Mouse (Mus musculus): ENCODE results near the gene Trpc4ap.

Trpc4ap gene

GRCm38 (mm10) chr2:155637411-155637810 lies 54.8 kb downstream of the Trpc4ap start:
- DNase-seq = no peak

DNA sequence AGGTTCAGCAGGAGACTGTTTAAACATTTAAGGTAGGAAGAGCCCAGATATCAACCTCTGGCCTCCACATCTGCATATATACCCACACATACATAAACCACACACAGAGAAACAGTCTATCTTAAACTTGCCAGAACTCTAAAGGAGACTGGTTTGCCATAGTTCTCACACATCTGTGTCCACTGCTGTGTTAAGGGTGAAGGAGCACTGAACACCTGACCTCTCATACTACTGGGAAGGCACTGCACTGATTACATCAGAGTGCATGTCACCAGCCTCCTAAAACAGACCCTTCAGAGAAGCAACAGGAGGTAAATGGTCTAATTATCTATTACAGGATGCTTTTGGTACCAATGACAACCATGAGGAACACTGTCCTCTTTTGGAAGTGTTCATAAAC lies 55.3 kb downstream of the Trpc4ap start:
- DNase-seq = no peak

- DNase-seq = no peak
Measured at GRCm38 (mm10) chr2:155635961-155636360, 56.2 kb downstream of the Trpc4ap start.

GRCm38 (mm10) chr2:155634562-155634961 lies 57.6 kb downstream of the Trpc4ap start:
- no peak for DNase-seq

DNA sequence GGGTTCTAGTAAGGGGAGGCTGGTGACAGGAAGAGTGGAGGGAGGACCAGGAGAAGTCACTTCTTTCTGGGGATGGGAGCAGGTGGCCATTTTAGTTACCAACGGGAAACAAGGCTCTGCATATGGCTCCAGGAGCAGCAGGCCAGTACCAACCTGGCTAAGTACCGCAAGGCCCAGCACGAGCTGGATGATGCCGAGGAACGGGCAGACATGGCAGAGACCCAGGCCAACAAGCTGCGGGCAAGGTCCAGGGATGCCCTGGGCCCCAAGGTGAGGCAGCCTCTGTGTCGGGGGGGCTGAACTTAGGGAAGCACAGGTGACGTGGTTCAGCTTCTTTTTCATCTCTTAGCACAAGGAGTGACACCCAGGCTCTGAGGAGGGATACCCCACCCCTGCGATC lies 58.5 kb downstream of the Trpc4ap start:
- peak; percentile 51 to 54 for DNase-seq

DNA sequence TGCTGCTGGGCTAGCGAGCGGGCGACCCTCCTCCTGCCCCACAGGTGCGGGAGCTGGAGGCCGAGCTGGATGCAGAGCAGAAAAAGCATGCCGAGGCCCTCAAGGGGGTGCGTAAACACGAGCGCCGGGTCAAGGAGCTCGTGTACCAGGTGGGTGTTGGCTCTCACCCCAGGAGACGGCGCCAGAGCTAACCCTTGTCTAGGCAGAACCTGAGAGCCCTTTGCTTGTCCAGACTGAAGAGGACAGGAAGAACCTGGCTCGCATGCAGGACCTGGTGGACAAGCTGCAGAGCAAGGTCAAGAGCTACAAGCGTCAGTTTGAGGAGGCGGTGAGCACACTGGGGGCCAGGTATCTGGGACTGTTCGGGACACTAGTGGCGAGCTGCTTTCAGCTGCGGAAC lies 59.1 kb downstream of the Trpc4ap start:
- DNase-seq = peak in 1 of 2 experiments; percentile 28

- no peak for DNase-seq
Measured at GRCm38 (mm10) chr2:155632138-155632936, 59.8 kb downstream of the Trpc4ap start.

- DNase-seq = peak in 1 of 2 experiments; percentile 49
Measured at GRCm38 (mm10) chr2:155630590-155631416, 61.4 kb downstream of the Trpc4ap start.

GRCm38 (mm10) chr2:155630153-155630552 lies 62.0 kb downstream of the Trpc4ap start:
- DNase-seq = peak in 1 of 2 experiments; percentile 31

- peak; percentile 71 to 77 for DNase-seq
Measured at GRCm38 (mm10) chr2:155629231-155629661, 62.9 kb downstream of the Trpc4ap start.

GRCm38 (mm10) chr2:155628519-155628918 lies 63.7 kb downstream of the Trpc4ap start:
- no peak for DNase-seq

DNA sequence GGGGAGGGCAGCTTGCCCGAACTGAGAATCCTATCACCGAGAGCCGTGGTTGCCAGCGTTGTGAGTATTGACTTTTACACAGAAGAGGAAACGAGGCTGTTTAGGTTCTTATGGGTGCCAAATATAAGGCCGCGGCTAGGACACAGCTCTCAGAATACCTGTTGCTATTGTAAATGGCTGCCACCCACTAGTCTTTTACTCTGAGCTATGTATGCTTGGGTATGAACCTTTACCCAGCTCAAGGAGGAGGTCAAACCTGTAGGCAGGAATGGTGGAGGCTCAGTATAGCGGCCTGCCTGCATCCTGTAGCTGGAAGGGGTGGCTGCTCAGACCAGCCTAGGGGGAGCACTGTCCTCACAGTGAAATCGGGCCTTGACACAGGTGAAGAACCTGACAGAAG lies 64.1 kb downstream of the Trpc4ap start:
- DNase-seq = no peak

DNA sequence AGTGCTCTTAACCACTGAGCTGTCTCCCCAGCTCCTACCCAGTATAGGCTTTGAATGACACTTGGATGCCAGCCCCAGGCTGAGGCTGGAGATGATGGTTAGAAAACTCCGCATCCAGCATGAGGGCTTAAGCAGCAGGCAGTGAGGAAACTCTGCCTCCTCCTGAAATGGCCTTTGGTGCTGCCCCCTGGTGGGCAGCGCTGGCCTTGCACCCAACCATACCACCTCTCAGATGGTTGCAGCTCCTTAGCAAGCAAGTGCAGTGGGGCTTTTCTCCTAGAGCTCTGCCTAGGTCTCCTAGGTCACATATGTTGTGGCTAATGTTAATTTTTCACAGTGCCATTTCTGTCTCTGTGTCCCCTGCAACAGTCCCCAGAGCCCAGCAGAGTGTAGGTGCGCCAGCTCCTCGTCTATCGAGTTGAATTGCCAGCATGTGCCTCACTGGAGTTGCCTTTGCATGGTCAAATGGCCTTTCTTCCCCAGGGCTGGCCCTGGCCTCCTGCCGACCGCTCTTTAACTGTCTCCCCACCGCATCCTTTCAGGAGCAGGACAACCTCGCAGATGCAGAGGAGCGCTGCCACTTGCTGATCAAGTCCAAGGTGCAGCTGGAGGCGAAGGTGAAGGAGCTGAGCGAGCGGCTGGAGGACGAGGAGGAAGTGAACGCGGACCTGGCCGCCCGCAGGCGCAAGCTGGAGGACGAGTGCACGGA lies 65.0 kb downstream of the Trpc4ap start:
- DNase-seq = peak; percentile 77 to 84

DNA sequence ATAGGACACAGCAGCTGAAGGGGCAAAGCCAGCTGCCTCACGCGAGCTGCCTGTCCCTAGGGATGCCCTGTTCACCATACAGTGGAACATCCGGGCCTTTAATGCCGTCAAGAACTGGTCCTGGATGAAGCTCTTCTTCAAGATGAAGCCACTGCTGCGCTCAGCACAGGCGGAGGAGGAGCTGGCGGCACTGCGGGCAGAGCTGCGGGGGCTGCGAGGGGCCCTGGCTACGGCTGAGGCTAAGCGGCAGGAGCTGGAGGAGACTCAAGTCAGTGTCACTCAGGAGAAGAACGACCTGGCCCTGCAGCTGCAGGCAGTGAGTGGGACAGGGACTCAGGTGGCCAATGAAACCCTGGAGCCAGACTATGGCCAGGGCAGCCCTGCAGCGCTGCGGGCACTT lies 65.9 kb downstream of the Trpc4ap start:
- no peak for DNase-seq

- peak in 1 of 2 experiments; percentile 38 for DNase-seq
Measured at GRCm38 (mm10) chr2:155624730-155625129, 67.5 kb downstream of the Trpc4ap start.

GRCm38 (mm10) chr2:155623996-155624395 lies 68.2 kb downstream of the Trpc4ap start:
- no peak for DNase-seq

GRCm38 (mm10) chr2:155622606-155623005 lies 69.6 kb downstream of the Trpc4ap start:
- DNase-seq = no peak

GRCm38 (mm10) chr2:155619817-155620216 lies 72.4 kb downstream of the Trpc4ap start:
- DNase-seq = peak; percentile 90 to 94

DNA sequence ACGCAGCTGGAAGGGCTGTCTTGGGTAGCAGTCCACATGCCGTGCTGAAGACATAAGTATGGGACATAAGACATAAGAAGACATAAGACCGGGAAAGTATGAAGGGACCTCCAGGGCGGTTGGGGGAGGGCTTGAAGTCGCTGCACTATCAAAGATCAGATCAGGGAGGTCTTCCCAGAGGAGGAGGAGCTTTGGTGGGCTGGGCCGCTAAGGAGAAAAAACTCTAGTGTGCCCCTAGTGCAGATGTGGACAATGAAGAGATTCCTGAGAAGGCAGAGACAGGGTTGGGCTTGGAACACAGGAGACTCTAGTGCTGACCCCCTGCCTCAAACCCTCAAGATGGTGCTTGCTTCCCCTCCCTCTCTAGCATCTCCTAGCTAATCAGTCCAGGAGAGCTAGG lies 75.2 kb downstream of the Trpc4ap start:
- DNase-seq = no peak

DNA sequence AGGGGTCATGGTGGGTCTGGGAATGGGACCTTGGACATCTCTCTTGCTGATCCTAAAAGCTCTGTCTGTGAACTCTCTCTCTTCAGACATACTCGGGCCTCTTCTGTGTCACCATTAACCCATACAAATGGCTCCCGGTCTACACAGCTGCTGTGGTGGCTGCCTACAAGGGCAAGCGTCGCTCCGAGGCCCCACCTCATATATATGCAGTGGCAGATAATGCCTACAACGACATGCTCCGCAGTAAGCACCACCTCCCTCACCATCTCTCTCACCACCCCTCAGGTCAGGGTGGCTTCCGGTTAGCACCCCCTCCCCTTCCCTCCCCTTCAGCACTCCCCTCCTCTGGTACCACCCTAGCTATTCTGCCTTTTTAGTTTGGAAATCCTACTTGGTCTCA lies 78.2 kb downstream of the Trpc4ap start:
- no peak for DNase-seq

DNA sequence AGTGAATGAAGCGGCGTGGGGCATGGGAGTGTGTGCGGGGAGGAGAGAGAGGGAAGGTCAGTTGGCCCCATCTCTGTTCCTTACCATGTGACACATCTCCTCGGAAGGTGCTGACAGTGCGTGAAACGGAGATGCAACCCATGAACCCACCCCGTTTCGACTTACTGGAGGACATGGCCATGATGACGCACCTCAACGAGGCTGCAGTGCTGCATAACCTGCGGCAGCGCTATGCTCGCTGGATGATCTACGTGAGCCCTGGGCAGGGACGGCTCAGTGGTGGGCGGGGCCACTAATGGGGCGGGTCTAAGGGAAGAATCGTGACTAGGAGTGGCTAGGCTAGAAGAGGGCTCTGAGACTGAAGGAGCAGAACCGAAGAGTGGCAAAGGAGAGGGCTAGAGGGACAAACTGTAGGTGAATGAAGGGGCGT lies 78.8 kb downstream of the Trpc4ap start:
- DNase-seq = peak; percentile 68 to 77

- DNase-seq = no peak
Measured at GRCm38 (mm10) chr2:155611834-155612550, 80.2 kb downstream of the Trpc4ap start.

Data from cerebellum, postnatal 36 days (tissue).